Mouse (Mus musculus): Measurements from ENCODE around the gene Gse1.

DNA sequence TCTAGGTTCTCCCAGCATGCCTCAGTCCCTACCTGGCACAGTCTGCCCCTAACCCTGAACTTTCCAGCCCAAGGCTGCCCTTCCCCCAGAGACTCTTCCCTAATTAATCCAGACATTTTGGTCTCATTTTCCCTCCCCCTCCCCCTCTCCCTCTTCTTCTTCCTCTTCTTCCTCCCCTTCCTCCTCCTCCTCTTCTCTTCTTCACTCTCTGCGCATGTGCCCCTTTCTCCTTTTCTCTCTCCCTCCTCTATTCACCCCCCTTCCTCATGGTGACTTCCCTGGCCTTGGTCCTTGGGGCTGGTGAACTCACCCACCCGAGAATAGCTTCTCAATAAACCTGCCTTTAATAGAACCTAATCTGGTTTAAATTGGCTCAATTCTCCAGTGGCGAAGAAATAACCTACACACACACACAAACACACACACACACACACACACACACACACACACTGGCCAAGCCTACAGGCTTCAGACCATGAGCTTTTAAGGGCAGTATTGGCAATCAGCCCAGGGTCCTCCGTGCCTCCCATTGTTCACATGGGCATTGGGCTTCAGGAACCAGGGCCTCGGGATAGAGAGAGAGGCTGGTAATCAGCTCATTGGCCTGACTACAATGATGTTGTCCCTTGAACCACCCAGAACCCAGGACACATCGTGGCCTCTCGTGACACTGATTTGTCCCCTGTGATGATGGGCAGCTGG, 114.7 kb downstream of the Gse1 start:
- no peak for TF ChIP-seq HCFC1 (IDR thresholded peaks at IDR 0.05; ENCODE audit: borderline replicate concordance, insufficient read depth, low read length)
- no peak for TF ChIP-seq CHD2 (IDR thresholded peaks at IDR 0.05; ENCODE audit: low read depth, low read length)
- no peak for TF ChIP-seq MAFK (IDR thresholded peaks at IDR 0.05; ENCODE audit: insufficient read depth, low read depth, low read length)
- TF ChIP-seq ZC3H11A (IDR thresholded peaks at IDR 0.05; ENCODE audit: borderline replicate concordance, low read depth, low read length), result no peak
